25 mouse cellular contexts compared by ENCODE assay signal in genomic region chr4:154672027-154672426, GRCm38 (mm10). TPM values are rescaled to one million over a fixed set of nuclear protein-coding genes. Genes with fewer than 3 reads are reported as not detected.
DNase-seq lines count a peak whose midpoint lies in the region; ATAC-seq lines count a peak whose summit lies in the region.
"Had no signal": no experiment of that assay in that cellular context is flagged by ENCODE, and none has a peak within 500 bp of the region (broad histone marks: within the 10 kb centered on the region; RNA-seq: fewer than 3 reads in every experiment).

No protein-coding gene starts in this region.

- no peak overlapping the region for H3K9ac ChIP-seq in forebrain, embryonic 11.5 days (ENCODE audit: low read length)
- H3K9ac ChIP-seq in forebrain, embryonic 14.5 days (ENCODE audit: low read length): no peak overlapping the region
- no peak overlapping the region for H3K9ac ChIP-seq in kidney, embryonic 15.5 days
- H3K9ac ChIP-seq in limb, embryonic 12.5 days (replicated peaks): no peak overlapping the region
- no peak overlapping the region for H3K9ac ChIP-seq in intestine, embryonic 16.5 days (ENCODE audit: low read depth, low read length)
- H3K9ac ChIP-seq: forebrain, embryonic 15.5 days; heart, embryonic 15.5 days; hindbrain, embryonic 14.5 days had no signal

- H3K4me2 ChIP-seq in forebrain, embryonic 11.5 days (ENCODE audit: low read depth, low read length, severe bottlenecking): no peak overlapping the region
- no peak overlapping the region for H3K4me2 ChIP-seq in forebrain, embryonic 14.5 days (ENCODE audit: low read length)
- no peak overlapping the region for H3K4me2 ChIP-seq in kidney, embryonic 15.5 days
- peak overlapping the region; percentile 19; the same call in 1 of the 2 replicates for H3K4me2 ChIP-seq in limb, embryonic 12.5 days
- no peak overlapping the region for H3K4me2 ChIP-seq in intestine, embryonic 16.5 days (ENCODE audit: low read depth, low read length)
- H3K4me2 ChIP-seq: forebrain, embryonic 15.5 days; heart, embryonic 11.5 days; heart, embryonic 15.5 days; hindbrain, embryonic 14.5 days had no signal

- H3K4me1 ChIP-seq in forebrain, embryonic 11.5 days (replicated peaks; ENCODE audit: control insufficient read depth, insufficient read depth, low read length): no peaks in the 10 kb centered on the region
- H3K4me1 ChIP-seq in forebrain, embryonic 14.5 days (ENCODE audit: control insufficient read depth, insufficient read depth, low read length): peaks cover 4% of the 10 kb centered on the region; the same call in 1 of the 2 replicates
- peaks cover 18% of the 10 kb centered on the region for H3K4me1 ChIP-seq in kidney, embryonic 15.5 days
- peaks cover 67% of the 10 kb centered on the region for H3K4me1 ChIP-seq in limb, embryonic 12.5 days (replicated peaks)
- H3K4me1 ChIP-seq in intestine, embryonic 16.5 days (ENCODE audit: control insufficient read depth, insufficient read depth, low read length): no peaks in the 10 kb centered on the region

- no peaks in the 10 kb centered on the region for H3K27me3 ChIP-seq in forebrain, embryonic 11.5 days (ENCODE audit: control insufficient read depth, insufficient read depth, low read length)
- no peaks in the 10 kb centered on the region for H3K27me3 ChIP-seq in forebrain, embryonic 14.5 days (replicated peaks; ENCODE audit: control insufficient read depth, insufficient read depth, low read length)
- H3K27me3 ChIP-seq in kidney, embryonic 15.5 days: peaks cover 80% of the 10 kb centered on the region
- peaks cover 6% of the 10 kb centered on the region; the same call in 1 of the 2 replicates for H3K27me3 ChIP-seq in limb, embryonic 12.5 days
- no peaks in the 10 kb centered on the region for H3K27me3 ChIP-seq in intestine, embryonic 16.5 days (replicated peaks; ENCODE audit: control insufficient read depth, insufficient read depth, low read length)
- H3K27me3 ChIP-seq: forebrain, embryonic 15.5 days had no signal

- no peak overlapping the region for H3K27ac ChIP-seq in forebrain, embryonic 11.5 days (ENCODE audit: low read depth, low read length)
- no peak overlapping the region for H3K27ac ChIP-seq in forebrain, embryonic 14.5 days (ENCODE audit: low read depth, low read length)
- peak overlapping the region; percentile 67 for H3K27ac ChIP-seq in kidney, embryonic 15.5 days
- H3K27ac ChIP-seq in limb, embryonic 12.5 days: peak overlapping the region; percentile 90
- no peak overlapping the region for H3K27ac ChIP-seq in intestine, embryonic 16.5 days (ENCODE audit: low read length)
- H3K27ac ChIP-seq: embryonic facial prominence, embryonic 10.5 days; forebrain, embryonic 15.5 days; heart, adult 2 months; heart, embryonic 15.5 days; hindbrain, embryonic 10.5 days; hindbrain, embryonic 14.5 days had no signal

- WGBS in forebrain, embryonic 11.5 days: 58% methylated on average over 1 of the region's 1 CpGs
- WGBS in forebrain, embryonic 14.5 days: 73% methylated on average over 1 of the region's 1 CpGs
- 32% methylated on average over 1 of the region's 1 CpGs for WGBS in kidney, embryonic 15.5 days
- WGBS in limb, embryonic 12.5 days: 8% methylated on average over 1 of the region's 1 CpGs
- 68% methylated on average over 1 of the region's 1 CpGs for WGBS in intestine, embryonic 16.5 days

- peak; percentile 24 for DNase-seq in forebrain, embryonic 11.5 days (ENCODE audit: low spot score)
- DNase-seq in forebrain, embryonic 14.5 days (ENCODE audit: low spot score): no peak
- no peak for DNase-seq in kidney, adult 8-10 months
- DNase-seq in forelimb bud, embryonic 11.5 days (ENCODE audit: low read depth, low spot score): peak; percentile 64
- DNase-seq: adrenal gland, postnatal 14 days; cerebellum, adult 11-12 months; cerebellum, adult 9-10 months; cerebellum, postnatal 25 days; gastrocnemius, postnatal 10 days; heart, adult 2 months had no signal

- no peaks in the 10 kb centered on the region for H3K9me3 ChIP-seq in forebrain, embryonic 11.5 days (ENCODE audit: control insufficient read depth, low read length)
- no peaks in the 10 kb centered on the region for H3K9me3 ChIP-seq in forebrain, embryonic 14.5 days (replicated peaks; ENCODE audit: control insufficient read depth, low read length)
- H3K9me3 ChIP-seq in kidney, embryonic 15.5 days (replicated peaks): no peaks in the 10 kb centered on the region
- no peaks in the 10 kb centered on the region for H3K9me3 ChIP-seq in limb, embryonic 12.5 days
- no peaks in the 10 kb centered on the region for H3K9me3 ChIP-seq in intestine, embryonic 16.5 days (ENCODE audit: control insufficient read depth, low read length)
- H3K9me3 ChIP-seq: embryonic facial prominence, embryonic 10.5 days; forebrain, embryonic 15.5 days; heart, embryonic 15.5 days; hindbrain, embryonic 10.5 days had no signal

- no peak for ATAC-seq in forebrain, embryonic 11.5 days (replicated peaks; ENCODE audit: low FRiP score)
- no peak for ATAC-seq in forebrain, embryonic 14.5 days
- no peak for ATAC-seq in kidney, embryonic 15.5 days (replicated peaks; ENCODE audit: low FRiP score)
- 0 out of 2 replicates have a peak, but pooled peaks have one; percentile 16 for ATAC-seq in limb, embryonic 12.5 days (ENCODE audit: insufficient number of reproducible peaks, insufficient read depth, low FRiP score, low TSS enrichment, low read depth)
- ATAC-seq in intestine, embryonic 16.5 days: no peak
- ATAC-seq: activated CD4-positive, CD25-positive, alpha-beta regulatory T cell, adult 4 months; forebrain, embryonic 15.5 days; Patski had no signal

- no peak overlapping the region for H3K4me3 ChIP-seq in forebrain, embryonic 11.5 days (ENCODE audit: low read depth, low read length)
- no peak overlapping the region for H3K4me3 ChIP-seq in forebrain, embryonic 14.5 days (ENCODE audit: low read depth, low read length)
- H3K4me3 ChIP-seq in kidney, embryonic 15.5 days (replicated peaks): no peak overlapping the region
- no peak overlapping the region for H3K4me3 ChIP-seq in limb, embryonic 12.5 days (replicated peaks)
- no peak overlapping the region for H3K4me3 ChIP-seq in intestine, embryonic 16.5 days (ENCODE audit: low read length)
- H3K4me3 ChIP-seq: embryonic facial prominence, embryonic 10.5 days; forebrain, embryonic 15.5 days; heart, adult 2 months; heart, embryonic 15.5 days; hindbrain, embryonic 10.5 days had no signal

- no peaks in the 10 kb centered on the region for H3K36me3 ChIP-seq in forebrain, embryonic 11.5 days (ENCODE audit: control insufficient read depth, insufficient read depth, low read length)
- H3K36me3 ChIP-seq in forebrain, embryonic 14.5 days (ENCODE audit: control insufficient read depth, insufficient read depth, low read length): no peaks in the 10 kb centered on the region
- H3K36me3 ChIP-seq in kidney, embryonic 15.5 days: no peaks in the 10 kb centered on the region
- no peaks in the 10 kb centered on the region for H3K36me3 ChIP-seq in limb, embryonic 12.5 days
- no peaks in the 10 kb centered on the region for H3K36me3 ChIP-seq in intestine, embryonic 16.5 days (ENCODE audit: control insufficient read depth, insufficient read depth, low read length)
- H3K36me3 ChIP-seq: embryonic facial prominence, embryonic 10.5 days; forebrain, embryonic 15.5 days; heart, embryonic 15.5 days; hindbrain, embryonic 10.5 days had no signal

RNA-seq across cellular contexts. Expression of gene Actrt2, which starts 4.4 kb away (rescaled TPM):
- polyA plus RNA-seq in forebrain, embryonic 11.5 days (2014; fragmentation: Nextera tagmentation; extraction: Ambion mirVana): not detected in 2 replicates
- polyA plus RNA-seq in forebrain, embryonic 14.5 days (2014; fragmentation: Nextera tagmentation; extraction: Ambion mirVana): not detected in 2 replicates
- not detected in 2 replicates for polyA plus RNA-seq in kidney, embryonic 15.5 days (2015; fragmentation: Nextera tagmentation; extraction: Ambion mirVana)
- polyA plus RNA-seq in limb, embryonic 12.5 days (2016; fragmentation: Nextera tagmentation; extraction: Ambion mirVana): not detected in 2 replicates
- not detected in 2 replicates for polyA plus RNA-seq in intestine, embryonic 16.5 days (2015; fragmentation: Nextera tagmentation; extraction: Ambion mirVana)
- polyA plus RNA-seq: activated CD4-positive, CD25-positive, alpha-beta regulatory T cell, adult 4 months; C2C12; cortical plate, adult 2 months; embryonic facial prominence, embryonic 10.5 days; embryonic facial prominence, embryonic 14.5 days; forebrain, embryonic 15.5 days; frontal cortex, adult 2 months; heart, embryonic 11.5 days; heart, embryonic 15.5 days; hindbrain, embryonic 10.5 days; hindbrain, embryonic 14.5 days; Patski had no signal

RNA-seq across cellular contexts. Expression of gene Prdm16, which starts 35.4 kb away (rescaled TPM):
- 44.7 and 49.3 TPM in 2 replicates for polyA plus RNA-seq in forebrain, embryonic 11.5 days (2014; fragmentation: Nextera tagmentation; extraction: Ambion mirVana)
- polyA plus RNA-seq in forebrain, embryonic 14.5 days (2014; fragmentation: Nextera tagmentation; extraction: Ambion mirVana): 20.6 and 25.0 TPM in 2 replicates
- 22.0 and 22.1 TPM in 2 replicates for polyA plus RNA-seq in kidney, embryonic 15.5 days (2015; fragmentation: Nextera tagmentation; extraction: Ambion mirVana)
- 97.9 and 115 TPM in 2 replicates for polyA plus RNA-seq in limb, embryonic 12.5 days (2016; fragmentation: Nextera tagmentation; extraction: Ambion mirVana)
- 15.2 and 17.6 TPM in 2 replicates for polyA plus RNA-seq in intestine, embryonic 16.5 days (2015; fragmentation: Nextera tagmentation; extraction: Ambion mirVana)
- polyA plus RNA-seq: C2C12, Patski had no signal

Comparison
In these comparisons a context has a peak if more than half of its experiments do, and no peak if none do; other contexts are left out.
1. DNase-seq: peak in forebrain, embryonic 11.5 days (single experiment) and forelimb bud, embryonic 11.5 days (single experiment); none in forebrain, embryonic 14.5 days (single experiment) and kidney, adult 8-10 months (0 of 2).
2. H3K27ac ChIP-seq: peak in kidney, embryonic 15.5 days (single experiment) and limb, embryonic 12.5 days (single experiment); none in forebrain, embryonic 11.5 days (single experiment), forebrain, embryonic 14.5 days (single experiment) and intestine, embryonic 16.5 days (single experiment).